Mouse (Mus musculus): ENCODE measurements at regions not wholly inside any gene's neighbourhood (a gene's known extent, or its start where the extent isn't known, plus 50 kb on each side); places are given as distances from the start of the nearest gene placed in this dataset.

- no peak for TF ChIP-seq CTCF (IDR thresholded peaks at IDR 0.05)
- no peak for ATAC-seq
- no peaks in the 10 kb centered on the region for H3K27me3 ChIP-seq
- CTCF ChIA-PET, result no interaction called here
- DNase-seq (ENCODE audit: low read depth, low spot score), result no peak
- POLR2A ChIA-PET, result no interaction called here
- in situ Hi-C loops (cut with MboI; ENCODE audit: low pct_unique_long_range_greater_than_20kb), result no loop called here
Measured at GRCm38 (mm10) chr11:48431316-48431715, 368.8 kb upstream of the Rack1 start.

GRCm38 (mm10) chr11:48427423-48427822 is 372.7 kb upstream of the Rack1 start:
- in situ Hi-C loops (cut with MboI; ENCODE audit: low pct_unique_long_range_greater_than_20kb), result no loop called here
- POLR2A ChIA-PET, result no interaction called here
- no peak for TF ChIP-seq CTCF (IDR thresholded peaks at IDR 0.05)
- H3K27me3 ChIP-seq, result no peaks in the 10 kb centered on the region
- ATAC-seq (no peak), DNase-seq (ENCODE audit: low read depth, low spot score) (no peak)
- CTCF ChIA-PET, result no interaction called here

GRCm38 (mm10) chr11:48426446-48426845 is 373.7 kb upstream of the Rack1 start:
- H3K27me3 ChIP-seq, result no peaks in the 10 kb centered on the region
- TF ChIP-seq CTCF (IDR thresholded peaks at IDR 0.05), result no peak
- in situ Hi-C loops (cut with MboI; ENCODE audit: low pct_unique_long_range_greater_than_20kb), result no loop called here
- ChIA-PET POLR2A (no interaction called here), CTCF (no interaction called here)
- ATAC-seq, result no peak
- no peak for DNase-seq (ENCODE audit: low read depth, low spot score)

DNA sequence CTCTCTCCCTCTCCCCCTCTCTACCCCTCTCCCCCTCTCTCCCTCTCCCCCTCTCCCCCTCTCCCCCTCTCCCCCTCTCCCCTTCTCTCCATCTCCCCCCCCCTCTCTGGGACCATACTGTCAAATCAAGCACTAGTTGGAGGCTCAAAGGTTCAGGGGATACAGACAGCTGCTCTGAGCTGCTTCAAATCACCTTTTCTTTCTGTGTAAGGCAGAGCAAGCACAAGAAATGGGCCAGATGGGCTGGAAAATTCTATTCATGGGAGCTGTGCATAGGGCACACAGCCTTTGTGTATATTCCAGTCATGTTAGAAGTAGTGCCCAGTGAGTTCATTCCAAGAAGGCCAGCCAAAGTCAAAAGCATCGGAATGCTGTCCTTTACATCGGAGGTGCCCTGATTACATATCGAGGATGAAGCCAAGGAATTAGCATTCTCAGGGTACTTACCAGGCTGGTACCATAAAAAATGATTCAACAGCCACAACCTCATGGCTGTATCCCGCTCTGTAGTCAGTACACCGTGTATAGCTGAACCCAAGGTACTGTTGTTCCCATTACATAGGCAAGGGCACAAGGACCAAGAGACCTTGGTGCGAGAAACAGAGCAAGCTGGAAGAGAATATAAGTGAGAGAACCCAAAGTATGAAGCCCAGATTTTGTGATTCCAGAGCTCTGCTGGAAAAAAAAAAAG is 381.9 kb upstream of the Rack1 start:
- in situ Hi-C loops (cut with MboI; ENCODE audit: low pct_unique_long_range_greater_than_20kb), result no loop called here
- ATAC-seq (no peak), DNase-seq (ENCODE audit: low read depth, low spot score) (no peak)
- ChIA-PET CTCF (no interaction called here), POLR2A (no interaction called here)
- no peak for TF ChIP-seq CTCF (IDR thresholded peaks at IDR 0.05)
- no peaks in the 10 kb centered on the region for H3K27me3 ChIP-seq

GRCm38 (mm10) chr11:48417615-48418014 is 382.5 kb upstream of the Rack1 start:
- CTCF ChIA-PET, result no interaction called here

DNA sequence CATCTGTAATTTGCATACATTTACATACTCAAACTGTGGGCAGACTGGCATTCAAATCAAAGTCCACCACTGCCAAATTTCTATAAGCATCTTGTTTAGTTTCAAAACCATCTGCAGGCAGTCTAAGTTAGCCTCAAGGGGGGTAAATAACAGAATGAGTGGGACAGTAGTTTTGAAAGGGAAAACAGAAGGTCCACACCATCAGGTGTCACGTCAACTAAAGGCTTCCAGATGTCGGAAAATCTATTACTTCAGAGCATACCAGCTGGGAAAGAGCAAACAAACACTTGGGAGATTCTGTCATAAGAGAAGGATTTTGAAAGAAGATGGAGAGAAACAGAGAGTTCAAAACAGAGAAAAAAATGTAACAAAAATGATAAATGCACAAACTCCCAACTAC is 402.1 kb upstream of the Rack1 start:
- POLR2A ChIA-PET, result no interaction called here
- no peak for DNase-seq (ENCODE audit: low read depth, low spot score)
- H3K27me3 ChIP-seq, result no peaks in the 10 kb centered on the region
- CTCF ChIA-PET, result no interaction called here
- ATAC-seq, result no peak
- in situ Hi-C loops (cut with MboI; ENCODE audit: low pct_unique_long_range_greater_than_20kb), result no loop called here
- no peak for TF ChIP-seq CTCF (IDR thresholded peaks at IDR 0.05)

More at GRCm38 (mm10) chr11:48417615-48418014, 382.5 kb upstream of the Rack1 start:
- TF ChIP-seq CTCF (IDR thresholded peaks at IDR 0.05), result no peak
- H3K27me3 ChIP-seq, result no peaks in the 10 kb centered on the region
- in situ Hi-C loops (cut with MboI; ENCODE audit: low pct_unique_long_range_greater_than_20kb), result no loop called here
- DNase-seq (ENCODE audit: low read depth, low spot score) (no peak), ATAC-seq (no peak)
- POLR2A ChIA-PET, result no interaction called here

DNA sequence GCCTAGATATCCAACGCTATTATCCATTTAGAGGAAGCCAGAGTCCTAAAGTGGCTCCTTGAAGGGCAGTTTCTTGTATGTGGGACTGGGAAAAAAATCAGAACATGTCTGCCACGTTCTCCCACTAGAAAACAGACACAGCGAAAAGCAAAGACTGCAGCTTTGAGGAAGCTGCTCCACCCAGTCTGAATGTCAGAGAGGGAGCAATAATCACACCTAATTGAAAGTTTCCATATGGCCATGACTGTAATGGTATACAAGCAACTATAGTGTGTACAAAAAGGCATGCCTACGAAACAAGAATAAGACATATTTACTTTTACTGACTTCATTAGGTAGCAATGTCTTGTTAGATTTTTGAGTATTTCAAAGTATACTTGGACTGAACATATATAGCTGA is 392.7 kb upstream of the Sgcd start:
- ATAC-seq (no peak), DNase-seq (ENCODE audit: low read depth, low spot score) (no peak)
- ChIA-PET CTCF (no interaction called here), POLR2A (no interaction called here)
- peaks cover 6% of the 10 kb centered on the region for H3K27me3 ChIP-seq
- in situ Hi-C loops (cut with MboI; ENCODE audit: low pct_unique_long_range_greater_than_20kb), result no loop called here
- no peak for TF ChIP-seq CTCF (IDR thresholded peaks at IDR 0.05)

DNA sequence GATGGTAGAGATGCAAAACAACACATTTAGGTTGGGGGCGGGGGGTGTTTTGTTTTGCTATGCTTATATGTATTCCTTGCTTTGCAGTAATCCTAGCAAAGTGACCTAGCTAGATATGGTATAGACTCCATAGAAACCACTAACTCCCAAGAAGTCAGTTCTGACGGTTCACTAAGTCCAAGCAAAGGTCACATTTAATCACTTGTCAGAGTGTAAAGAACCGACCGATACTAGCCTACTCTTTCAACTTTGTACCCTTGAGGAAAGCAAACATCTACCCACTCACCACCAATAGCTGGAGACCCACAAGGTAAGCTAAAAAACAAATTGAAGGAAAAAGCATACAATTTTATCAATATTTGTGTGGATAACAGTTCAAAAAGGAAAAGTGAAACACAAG is 389.3 kb upstream of the Sgcd start:
- in situ Hi-C loops (cut with MboI; ENCODE audit: low pct_unique_long_range_greater_than_20kb), result no loop called here

GRCm38 (mm10) chr11:48377269-48377668 is 388.5 kb upstream of the Sgcd start:
- peaks cover 9% of the 10 kb centered on the region for H3K27me3 ChIP-seq
- CTCF ChIA-PET, result no interaction called here
- no peak for ATAC-seq
- in situ Hi-C loops (cut with MboI; ENCODE audit: low pct_unique_long_range_greater_than_20kb), result no loop called here
- POLR2A ChIA-PET, result no interaction called here
- TF ChIP-seq CTCF (IDR thresholded peaks at IDR 0.05), result no peak
- DNase-seq (ENCODE audit: low read depth, low spot score), result no peak

More for the DNA sequence above, 389.3 kb upstream of the Sgcd start:
- ATAC-seq (no peak), DNase-seq (ENCODE audit: low read depth, low spot score) (no peak)
- no peak for TF ChIP-seq CTCF (IDR thresholded peaks at IDR 0.05)
- peaks cover 9% of the 10 kb centered on the region for H3K27me3 ChIP-seq
- ChIA-PET POLR2A (no interaction called here), CTCF (no interaction called here)

DNA sequence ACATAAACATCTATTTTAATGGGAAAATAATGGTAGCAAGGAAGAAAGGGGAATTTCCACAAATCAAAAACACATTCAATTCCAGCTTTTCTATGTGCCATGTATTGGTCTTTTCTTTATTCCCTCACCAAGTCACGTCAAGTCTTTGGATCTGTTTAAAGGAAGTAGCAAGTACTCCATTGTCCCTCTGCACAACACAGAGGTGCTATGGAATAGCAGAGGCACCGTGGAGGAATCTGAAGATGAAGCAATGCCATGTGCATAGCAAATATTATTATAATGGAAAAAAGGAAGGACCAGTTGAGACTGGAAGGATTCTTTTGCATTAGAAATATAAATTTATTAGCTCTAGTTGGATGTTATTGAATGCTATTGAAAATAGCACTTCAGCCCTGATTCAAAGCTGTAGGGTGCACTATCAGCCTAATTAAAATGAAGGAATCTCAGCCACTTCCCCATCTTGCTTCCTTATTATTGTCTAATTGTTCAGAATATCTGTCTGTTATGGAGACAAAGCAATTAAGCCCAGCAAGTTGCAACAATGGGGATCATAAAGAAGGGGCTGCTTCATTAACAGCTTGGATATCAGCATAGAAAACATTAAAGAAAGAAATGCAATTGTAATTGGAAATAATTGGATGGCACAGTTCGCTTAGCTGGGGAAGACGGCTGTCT is 362.7 kb upstream of the Sgcd start:
- in situ Hi-C loops (cut with MboI; ENCODE audit: low pct_unique_long_range_greater_than_20kb), result no loop called here
- no peak for TF ChIP-seq CTCF (IDR thresholded peaks at IDR 0.05)
- H3K27me3 ChIP-seq, result no peaks in the 10 kb centered on the region
- POLR2A ChIA-PET, result no interaction called here
- DNase-seq (ENCODE audit: low read depth, low spot score) (no peak), ATAC-seq (no peak)
- CTCF ChIA-PET, result interaction anchor here (0.8 kb wide), 1 partner anchor 10 kb away, joined by 3 read pairs; no protein-coding TSS in a partner anchor

- POLR2A ChIA-PET, result no interaction called here
- CTCF ChIA-PET, result no interaction called here
- no peak for DNase-seq (ENCODE audit: low read depth, low spot score)
- no peak for TF ChIP-seq CTCF (IDR thresholded peaks at IDR 0.05)
- no peak for ATAC-seq
- H3K27me3 ChIP-seq, result no peaks in the 10 kb centered on the region
- in situ Hi-C loops (cut with MboI; ENCODE audit: low pct_unique_long_range_greater_than_20kb), result no loop called here
Measured at GRCm38 (mm10) chr11:48314500-48314899, 325.7 kb upstream of the Sgcd start.

DNA sequence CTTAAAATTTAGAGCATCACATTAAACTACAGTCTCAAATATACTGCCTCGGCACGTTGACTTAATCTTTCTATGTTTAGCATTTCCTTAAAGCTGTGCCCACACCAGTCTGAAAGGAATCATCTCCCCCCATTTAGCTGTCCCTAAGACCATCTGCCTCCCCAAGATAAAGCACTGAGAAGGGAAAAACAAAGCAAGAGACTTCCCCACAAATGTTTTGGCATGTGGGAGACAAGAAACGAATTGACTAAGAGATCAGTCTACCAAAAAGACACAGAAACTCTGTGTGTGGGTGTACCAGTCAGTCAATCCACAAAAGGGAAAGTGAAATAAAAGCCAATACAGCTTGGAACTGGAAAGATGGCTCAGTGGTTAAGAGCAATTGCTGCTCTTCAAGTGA is 306.6 kb upstream of the Sgcd start:
- ChIA-PET CTCF (no interaction called here), POLR2A (no interaction called here)
- H3K27me3 ChIP-seq, result no peaks in the 10 kb centered on the region
- in situ Hi-C loops (cut with MboI; ENCODE audit: low pct_unique_long_range_greater_than_20kb), result no loop called here
- no peak for TF ChIP-seq CTCF (IDR thresholded peaks at IDR 0.05)
- DNase-seq (ENCODE audit: low read depth, low spot score) (no peak), ATAC-seq (no peak)
